Mouse (Mus musculus): Measurements from ENCODE around the gene Cbln4.

DNA sequence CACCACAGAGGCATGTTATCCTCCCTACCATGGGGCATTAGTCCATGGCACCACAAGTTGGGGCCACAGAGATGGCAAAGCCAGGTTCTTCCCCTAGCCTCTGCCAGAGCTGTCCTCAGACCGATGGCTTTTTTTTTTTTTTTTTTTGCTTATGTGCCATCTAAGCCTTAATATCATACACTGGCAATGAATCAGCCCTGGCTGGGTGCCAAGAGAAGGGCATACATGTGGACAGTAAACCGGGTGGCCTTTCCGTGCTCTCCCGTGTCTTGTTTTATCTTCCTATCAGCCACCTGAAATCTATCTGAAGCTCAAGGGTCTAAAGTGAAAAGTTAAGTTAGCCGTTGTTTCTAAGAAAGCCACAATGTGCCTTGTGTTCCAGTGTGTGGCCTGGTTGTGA, 3.7 kb downstream of the Cbln4 start:
- TF ChIP-seq CTCF (IDR thresholded peaks at IDR 0.05; ENCODE audit: control insufficient read depth, insufficient read depth, insufficient replicate concordance, low read depth, low read length): no peak
- no peak for TF ChIP-seq POLR2A (IDR thresholded peaks at IDR 0.05; ENCODE audit: control insufficient read depth, low read depth, low read length)

Data from testis, adult 2 months (tissue).